Comparison of ENCODE assay signal across 13 mouse cellular contexts in the genomic region with DNA sequence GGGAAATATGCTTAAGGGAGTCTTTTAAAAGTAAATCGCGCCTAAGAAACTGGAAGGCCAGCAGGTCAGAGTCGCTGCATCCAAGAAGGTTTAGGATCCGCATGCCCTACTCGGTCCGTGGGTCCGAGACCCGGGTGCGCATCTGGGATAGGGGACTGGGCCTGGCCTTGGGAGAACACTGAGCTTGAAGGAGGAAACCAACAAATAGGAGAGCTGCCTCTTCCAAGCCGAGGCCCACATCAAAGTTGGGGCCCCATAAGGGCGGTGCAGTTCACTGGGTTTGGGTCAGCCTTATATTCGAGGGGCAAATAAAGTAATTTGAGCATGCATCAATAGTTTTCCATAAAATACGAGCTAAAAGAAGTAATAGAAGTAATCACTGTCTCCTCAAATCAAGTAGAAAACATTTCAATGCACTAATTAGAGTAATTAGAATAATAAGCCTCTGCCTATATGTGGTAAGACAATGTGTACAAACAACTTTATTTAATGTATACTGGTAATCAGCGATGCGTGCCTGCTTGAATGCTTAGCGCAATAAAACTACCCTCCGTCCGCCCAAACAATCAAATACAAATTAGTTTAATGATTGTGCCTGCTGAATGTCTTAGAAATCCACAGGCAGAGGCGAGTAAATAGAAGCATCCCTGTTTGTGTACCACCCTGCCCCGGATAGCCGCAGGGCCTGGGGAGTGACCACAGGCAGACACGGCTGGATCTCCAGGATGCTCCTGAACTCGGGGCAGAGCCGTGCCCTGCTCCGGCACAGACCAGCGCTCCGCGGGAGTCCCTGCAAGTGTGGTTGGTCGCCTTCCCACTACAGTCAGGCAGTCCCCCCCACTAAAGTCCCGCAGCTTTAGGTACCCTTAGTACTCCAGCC. TPM values are rescaled to one million over a fixed set of nuclear protein-coding genes. Genes with fewer than 3 reads are reported as not detected.
DNase-seq lines count a peak whose midpoint lies in the region; ATAC-seq lines count a peak whose summit lies in the region.
"Had no signal": no experiment of that assay in that cellular context is flagged by ENCODE, and none has a peak within 500 bp of the region (broad histone marks: within the 10 kb centered on the region; RNA-seq: fewer than 3 reads in every experiment).

No protein-coding gene starts in this region.

- H3K27ac ChIP-seq in hindbrain, embryonic 15.5 days (replicated peaks): peak overlapping the region; percentile 63
- H3K27ac ChIP-seq in neural tube, embryonic 11.5 days (ENCODE audit: low read depth, low read length): peak overlapping the region; percentile 96

- H3K27me3 ChIP-seq in hindbrain, embryonic 15.5 days: no peaks in the 10 kb centered on the region
- 0 out of 2 replicates have a peak, but pooled peaks cover 5% of the 10 kb centered on the region for H3K27me3 ChIP-seq in neural tube, embryonic 11.5 days (ENCODE audit: control insufficient read depth, insufficient read depth, low read length)

- ATAC-seq in hindbrain, embryonic 15.5 days (ENCODE audit: low FRiP score, low read depth): peak; percentile 57
- ATAC-seq in neural tube, embryonic 11.5 days (ENCODE audit: insufficient read depth, low FRiP score, low TSS enrichment): peak; percentile 56
- ATAC-seq in granulocyte monocyte progenitor cell, adult 5-6 weeks (replicated peaks; ENCODE audit: poor library complexity, severe bottlenecking): no peak
- ATAC-seq in CD4-positive, CD25-positive, alpha-beta regulatory T cell, adult 4 months: no peak
- no peak for ATAC-seq in megakaryocyte, adult 5-6 weeks (ENCODE audit: poor library complexity, severe bottlenecking)

- 6% methylated on average over 30 of the region's 30 CpGs for WGBS in hindbrain, embryonic 15.5 days
- under 1% methylated on average over 30 of the region's 30 CpGs for WGBS in neural tube, embryonic 11.5 days

- peak overlapping the region; percentile 18; the same call in 1 of the 2 replicates for H3K9ac ChIP-seq in hindbrain, embryonic 15.5 days
- peak overlapping the region; percentile 75 for H3K9ac ChIP-seq in neural tube, embryonic 11.5 days (ENCODE audit: low read length)

- H3K4me1 ChIP-seq in hindbrain, embryonic 15.5 days (replicated peaks): peaks cover 44% of the 10 kb centered on the region
- H3K4me1 ChIP-seq in neural tube, embryonic 11.5 days (ENCODE audit: control insufficient read depth, insufficient read depth, low read length): peaks cover 7% of the 10 kb centered on the region

- H3K9me3 ChIP-seq in hindbrain, embryonic 15.5 days: no peaks in the 10 kb centered on the region
- no peaks in the 10 kb centered on the region for H3K9me3 ChIP-seq in neural tube, embryonic 11.5 days (ENCODE audit: control insufficient read depth, low read length)

- H3K36me3 ChIP-seq in hindbrain, embryonic 15.5 days: no peaks in the 10 kb centered on the region
- no peaks in the 10 kb centered on the region for H3K36me3 ChIP-seq in neural tube, embryonic 11.5 days (ENCODE audit: control insufficient read depth, insufficient read depth, low read length)

- H3K4me3 ChIP-seq in hindbrain, embryonic 15.5 days: peak overlapping the region; percentile 24
- peak overlapping the region; percentile 93 for H3K4me3 ChIP-seq in neural tube, embryonic 11.5 days (ENCODE audit: low read depth, low read length)

- peak; percentile 13 to 23 for DNase-seq in cerebellum, postnatal 25 days
- no peak for DNase-seq in cerebellum, adult 11 months
- DNase-seq in embryo, embryonic 9.5 days (ENCODE audit: extremely low spot score): peak; percentile 50
- peak; percentile 73 for DNase-seq in neural tube, embryonic 11.5 days (ENCODE audit: low spot score)
- DNase-seq: kidney, postnatal 10 days; thymus, postnatal 4 days had no signal

- peak overlapping the region; percentile 96 for H3K4me2 ChIP-seq in hindbrain, embryonic 15.5 days
- H3K4me2 ChIP-seq in neural tube, embryonic 11.5 days (ENCODE audit: low read depth): peak overlapping the region; percentile 72

RNA-seq across cellular contexts. Expression of a gene that starts 9.4 kb away (rescaled TPM):
- 21.0 and 33.1 TPM in 2 replicates for polyA plus RNA-seq in hindbrain, embryonic 15.5 days (2015; fragmentation: Nextera tagmentation; extraction: Ambion mirVana)
- polyA plus RNA-seq in neural tube, embryonic 11.5 days (2014; fragmentation: Nextera tagmentation; extraction: Ambion mirVana): 28.2 and 31.3 TPM in 2 replicates
- total RNA-seq in granulocyte monocyte progenitor cell, adult 5-6 weeks (2014; fragmentation: Nextera tagmentation): not detected in 2 replicates
- not detected in 2 replicates for total RNA-seq in granulocyte monocyte progenitor cell, adult 5-6 weeks (2017)
- polyA plus RNA-seq in CD4-positive, CD25-positive, alpha-beta regulatory T cell, adult 4 months (2017; shearing (Covaris generic)): under 1 TPM in 1 of 2 experiments, not detected in 1; 0.20 TPM
- total RNA-seq in megakaryocyte, adult 5-6 weeks (2015): not detected in 2 replicates
- not detected in 2 replicates for total RNA-seq in megakaryocyte, adult 5-6 weeks (2017)
- total RNA-seq: liver, adult 2 months had no signal
- polyA plus RNA-seq: liver, adult 2 months; Patski; small intestine, adult 2 months had no signal

Comparison
In these comparisons a context has a peak if more than half of its experiments do, and no peak if none do; other contexts are left out.
1. ATAC-seq: peak in hindbrain, embryonic 15.5 days (single experiment) and neural tube, embryonic 11.5 days (single experiment); none in granulocyte monocyte progenitor cell, adult 5-6 weeks (single experiment), CD4-positive, CD25-positive, alpha-beta regulatory T cell, adult 4 months (single experiment) and megakaryocyte, adult 5-6 weeks (single experiment).
2. RNA of a gene that starts 9.4 kb away (polyA plus RNA-seq): 28.2 to 31.3 TPM in neural tube, embryonic 11.5 days and 21.0 to 33.1 TPM in hindbrain, embryonic 15.5 days; 0.20 TPM in CD4-positive, CD25-positive, alpha-beta regulatory T cell, adult 4 months; every median in the first group is over 10 times any median in the second.